In genomic region chr15:102366238-102366637, GRCm38 (mm10) we compare ENCODE assay signal across 11 mouse cellular contexts. TPM values are rescaled to one million over a fixed set of nuclear protein-coding genes. Genes with fewer than 3 reads are reported as not detected.
A peak's percentile ranks its signal among the peaks of the same experiment; 100 is the strongest.
DNase-seq lines count a peak whose midpoint lies in the region; ATAC-seq and TF ChIP-seq lines count a peak whose summit lies in the region.
"Had no signal": no experiment of that assay in that cellular context is flagged by ENCODE, and none has a peak within 500 bp of the region (broad histone marks: within the 10 kb centered on the region; RNA-seq: fewer than 3 reads in every experiment).

No protein-coding gene starts in this region.

- H3K36me3 ChIP-seq in kidney, embryonic 14.5 days (ENCODE audit: control insufficient read depth, insufficient read depth, low read length): no peaks in the 10 kb centered on the region
- no peaks in the 10 kb centered on the region for H3K36me3 ChIP-seq in embryonic facial prominence, embryonic 14.5 days (ENCODE audit: control insufficient read depth, insufficient read depth, low read length)
- no peaks in the 10 kb centered on the region for H3K36me3 ChIP-seq in intestine, embryonic 15.5 days
- no peaks in the 10 kb centered on the region for H3K36me3 ChIP-seq in myocyte (ENCODE audit: control insufficient read depth, insufficient read depth)

- 5% methylated on average over 7 of the region's 7 CpGs for WGBS in kidney, embryonic 14.5 days
- WGBS in embryonic facial prominence, embryonic 14.5 days: 8% methylated on average over 7 of the region's 7 CpGs
- WGBS in intestine, embryonic 15.5 days: 13% methylated on average over 7 of the region's 7 CpGs

- no peak overlapping the region for H3ac ChIP-seq in myocyte (ENCODE audit: control insufficient read depth, insufficient read length)

- H3K79me2 ChIP-seq in myocyte (ENCODE audit: control insufficient read depth, insufficient read depth): no peaks in the 10 kb centered on the region

- peak overlapping the region; percentile 50; the same call in 1 of the 2 replicates for H3K9ac ChIP-seq in kidney, embryonic 14.5 days (ENCODE audit: low read depth, low read length)
- peak overlapping the region; percentile 55 for H3K9ac ChIP-seq in embryonic facial prominence, embryonic 14.5 days (ENCODE audit: low read depth, low read length)
- peak overlapping the region; percentile 37 for H3K9ac ChIP-seq in intestine, embryonic 15.5 days

- peaks cover 18% of the 10 kb centered on the region for H3K4me1 ChIP-seq in kidney, embryonic 14.5 days (ENCODE audit: control insufficient read depth, insufficient read depth, low read length)
- H3K4me1 ChIP-seq in embryonic facial prominence, embryonic 14.5 days (ENCODE audit: control insufficient read depth, insufficient read depth, low read length): peaks cover 17% of the 10 kb centered on the region
- peaks cover 30% of the 10 kb centered on the region for H3K4me1 ChIP-seq in intestine, embryonic 15.5 days (replicated peaks)

- DNase-seq in kidney, adult 9 months: no peak
- peak; percentile 51 for DNase-seq in embryonic facial prominence, embryonic 14.5 days (ENCODE audit: low spot score)
- no peak for DNase-seq in c-Kit-positive CD71-positive TER-119-positive erythroid progenitor cells, embryonic 14.5 days (ENCODE audit: low spot score)
- no peak for DNase-seq in adrenal gland, postnatal 25 days
- no peak for DNase-seq in ovary, postnatal 14 days (ENCODE audit: low spot score)
- DNase-seq: adrenal gland, adult 2 months; cerebellum, adult 9-11 months had no signal

- H3K27ac ChIP-seq in kidney, embryonic 14.5 days (ENCODE audit: low read depth, low read length): no peak overlapping the region
- peak overlapping the region; percentile 74 for H3K27ac ChIP-seq in embryonic facial prominence, embryonic 14.5 days (replicated peaks; ENCODE audit: low read depth, low read length)
- no peak overlapping the region for H3K27ac ChIP-seq in intestine, embryonic 15.5 days

- peak overlapping the region; percentile 47 for H3K4me2 ChIP-seq in kidney, embryonic 14.5 days (replicated peaks; ENCODE audit: low read depth, low read length)
- peak overlapping the region; percentile 56 for H3K4me2 ChIP-seq in embryonic facial prominence, embryonic 14.5 days (ENCODE audit: low read depth, low read length)
- peak overlapping the region; percentile 52 for H3K4me2 ChIP-seq in intestine, embryonic 15.5 days (replicated peaks)
- H3K4me2 ChIP-seq in myocyte (ENCODE audit: low read depth): peak overlapping the region; percentile 52

- no peaks in the 10 kb centered on the region for H3K9me3 ChIP-seq in kidney, embryonic 14.5 days (ENCODE audit: control insufficient read depth, low read length)
- H3K9me3 ChIP-seq in embryonic facial prominence, embryonic 14.5 days (ENCODE audit: control insufficient read depth, low read length): no peaks in the 10 kb centered on the region
- no peaks in the 10 kb centered on the region for H3K9me3 ChIP-seq in intestine, embryonic 15.5 days

- peak overlapping the region; percentile 26 for H3K4me3 ChIP-seq in kidney, embryonic 14.5 days (ENCODE audit: low read length)
- peak overlapping the region; percentile 38 for H3K4me3 ChIP-seq in embryonic facial prominence, embryonic 14.5 days (ENCODE audit: low read depth, low read length)
- H3K4me3 ChIP-seq in intestine, embryonic 15.5 days (replicated peaks): peak overlapping the region; percentile 23; the same call in 1 of the 2 replicates
- H3K4me3 ChIP-seq in myocyte: no peak overlapping the region

- peaks cover 3% of the 10 kb centered on the region; the same call in 1 of the 2 replicates for H3K27me3 ChIP-seq in kidney, embryonic 14.5 days (ENCODE audit: control insufficient read depth, insufficient read depth, low read length)
- H3K27me3 ChIP-seq in embryonic facial prominence, embryonic 14.5 days (replicated peaks; ENCODE audit: control insufficient read depth, insufficient read depth, low read length): 0 out of 2 replicates have a peak, but pooled peaks cover 5% of the 10 kb centered on the region
- H3K27me3 ChIP-seq in intestine, embryonic 15.5 days (replicated peaks): peaks cover 10% of the 10 kb centered on the region
- no peaks in the 10 kb centered on the region for H3K27me3 ChIP-seq in myocyte (ENCODE audit: control insufficient read depth, insufficient read depth, insufficient read length)

- TF ChIP-seq POLR2A in myocyte (IDR thresholded peaks at IDR 0.05; ENCODE audit: insufficient read length, low read depth): no peak

- no peak for ATAC-seq in kidney, embryonic 14.5 days (ENCODE audit: low FRiP score, low TSS enrichment)
- no peak for ATAC-seq in embryonic facial prominence, embryonic 14.5 days (ENCODE audit: low read depth)
- no peak for ATAC-seq in intestine, embryonic 15.5 days

TF ChIP-seq in myocyte, 11 proteins besides CTCF, POLR2A, EP300 and RAD21:
- TF ChIP-seq CEBPB (IDR thresholded peaks at IDR 0.05; ENCODE audit: insufficient read depth, poor library complexity, severe bottlenecking) (no peak), POLR2AphosphoS2 (IDR thresholded peaks at IDR 0.05; ENCODE audit: insufficient read length, low read depth) (no peak), MAX (IDR thresholded peaks at IDR 0.05; ENCODE audit: low read depth) (no peak), MYOG (IDR thresholded peaks at IDR 0.05; ENCODE audit: control insufficient read depth in 1 of 3, insufficient read depth in 1 of 3, insufficient read length in 2 of 3, low read depth in 2 of 3) (no peak), E2F4 (IDR thresholded peaks at IDR 0.05; ENCODE audit: insufficient read depth) (no peak), TCF12 (IDR thresholded peaks at IDR 0.05; ENCODE audit: insufficient read depth, poor library complexity, severe bottlenecking) (no peak), MYOD1 (IDR thresholded peaks at IDR 0.05; ENCODE audit: control insufficient read depth in 1 of 3, insufficient read length in 2 of 3, low read depth in 2 of 3) (no peak), TCF3 (IDR thresholded peaks at IDR 0.05; ENCODE audit: insufficient read length, low read depth) (no peak), USF1 (IDR thresholded peaks at IDR 0.05; ENCODE audit: low read depth) (no peak), SRF (IDR thresholded peaks at IDR 0.05; ENCODE audit: control insufficient read depth, insufficient read length, low read depth) (no peak), REST (IDR thresholded peaks at IDR 0.05; ENCODE audit: insufficient read depth, insufficient read length) (no peak)

RNA-seq across cellular contexts. Expression of gene Sp7, which starts 0.7 kb away (rescaled TPM):
- 1.0 and 2.0 TPM in 2 replicates for polyA plus RNA-seq in kidney, embryonic 14.5 days (2014; fragmentation: Nextera tagmentation; extraction: Ambion mirVana)
- polyA plus RNA-seq in embryonic facial prominence, embryonic 14.5 days (2014; fragmentation: Nextera tagmentation; extraction: Ambion mirVana): 31.2 and 45.0 TPM in 2 replicates
- polyA plus RNA-seq in intestine, embryonic 15.5 days (2015; fragmentation: Nextera tagmentation; extraction: Ambion mirVana): 0.59 and 0.68 TPM in 2 replicates
- polyA plus RNA-seq in myocyte (2012; fragmentation: generic; extraction: Trizol): 0.24 TPM
- 0.15 TPM in 1 of 2 replicates, not detected in the other for total RNA-seq in adrenal gland, postnatal 25 days (2021)
- total RNA-seq: CH12.LX had no signal

RNA-seq across cellular contexts. Expression of gene Aaas, which starts 15.7 kb away (rescaled TPM):
- polyA plus RNA-seq in kidney, embryonic 14.5 days (2014; fragmentation: Nextera tagmentation; extraction: Ambion mirVana): 73.3 and 84.7 TPM in 2 replicates
- 52.5 and 60.5 TPM in 2 replicates for polyA plus RNA-seq in embryonic facial prominence, embryonic 14.5 days (2014; fragmentation: Nextera tagmentation; extraction: Ambion mirVana)
- polyA plus RNA-seq in intestine, embryonic 15.5 days (2015; fragmentation: Nextera tagmentation; extraction: Ambion mirVana): 58.2 and 62.7 TPM in 2 replicates
- polyA plus RNA-seq in myocyte (2012; fragmentation: generic; extraction: Trizol): 57.5 TPM
- total RNA-seq in adrenal gland, postnatal 25 days (2021): 14.4 and 24.0 TPM in 2 replicates

RNA-seq across cellular contexts. Expression of gene Myg1, which starts 34.7 kb away (rescaled TPM):
- polyA plus RNA-seq in kidney, embryonic 14.5 days (2014; fragmentation: Nextera tagmentation; extraction: Ambion mirVana): 117 and 129 TPM in 2 replicates
- 79.0 and 83.2 TPM in 2 replicates for polyA plus RNA-seq in embryonic facial prominence, embryonic 14.5 days (2014; fragmentation: Nextera tagmentation; extraction: Ambion mirVana)
- polyA plus RNA-seq in intestine, embryonic 15.5 days (2015; fragmentation: Nextera tagmentation; extraction: Ambion mirVana): 77.8 and 88.4 TPM in 2 replicates
- polyA plus RNA-seq in myocyte (2012; fragmentation: generic; extraction: Trizol): 97.0 TPM
- 72.4 and 77.8 TPM in 2 replicates for total RNA-seq in adrenal gland, postnatal 25 days (2021)

RNA-seq across cellular contexts. Expression of gene Sp1, which starts 39.7 kb away (rescaled TPM):
- 16.5 and 16.8 TPM in 2 replicates for polyA plus RNA-seq in kidney, embryonic 14.5 days (2014; fragmentation: Nextera tagmentation; extraction: Ambion mirVana)
- 15.5 and 16.5 TPM in 2 replicates for polyA plus RNA-seq in embryonic facial prominence, embryonic 14.5 days (2014; fragmentation: Nextera tagmentation; extraction: Ambion mirVana)
- 9.0 and 9.6 TPM in 2 replicates for polyA plus RNA-seq in intestine, embryonic 15.5 days (2015; fragmentation: Nextera tagmentation; extraction: Ambion mirVana)
- polyA plus RNA-seq in myocyte (2012; fragmentation: generic; extraction: Trizol): 11.7 TPM
- total RNA-seq in adrenal gland, postnatal 25 days (2021): 49.9 and 82.8 TPM in 2 replicates

RNA-seq across cellular contexts. Expression of gene Pfdn5, which starts 40.3 kb away (rescaled TPM):
- polyA plus RNA-seq in kidney, embryonic 14.5 days (2014; fragmentation: Nextera tagmentation; extraction: Ambion mirVana): 481 and 576 TPM in 2 replicates
- 466 and 478 TPM in 2 replicates for polyA plus RNA-seq in embryonic facial prominence, embryonic 14.5 days (2014; fragmentation: Nextera tagmentation; extraction: Ambion mirVana)
- polyA plus RNA-seq in intestine, embryonic 15.5 days (2015; fragmentation: Nextera tagmentation; extraction: Ambion mirVana): 306 and 309 TPM in 2 replicates
- 476 TPM for polyA plus RNA-seq in myocyte (2012; fragmentation: generic; extraction: Trizol)
- 379 TPM in 2 replicates for total RNA-seq in adrenal gland, postnatal 25 days (2021)

Comparison
In these comparisons a context has a peak if more than half of its experiments do, and no peak if none do; other contexts are left out.
1. RNA of gene Sp7, which starts 0.7 kb away (polyA plus RNA-seq): 31.2 to 45.0 TPM in embryonic facial prominence, embryonic 14.5 days; 1.0 to 2.0 TPM in kidney, embryonic 14.5 days, 0.59 to 0.68 TPM in intestine, embryonic 15.5 days and 0.24 TPM in myocyte (single experiment); every median in the first group is over 10 times any median in the second.
2. Peak in every context shown above with its lines, with median percentiles within 50 percentile points of each other: H3K4me2 ChIP-seq and H3K9ac ChIP-seq.